In genomic region chr4:85273452-85273851, GRCm38 (mm10) we compare ENCODE assay signal across 20 mouse cellular contexts.
A peak's percentile ranks its signal among the peaks of the same experiment; 100 is the strongest.
DNase-seq lines count a peak whose midpoint lies in the region; ATAC-seq and TF ChIP-seq lines count a peak whose summit lies in the region.
"Had no signal": no experiment of that assay in that cellular context is flagged by ENCODE, and none has a peak within 500 bp of the region (broad histone marks: within the 10 kb centered on the region; RNA-seq: fewer than 3 reads in every experiment).

No protein-coding gene starts in this region.

- peak overlapping the region; percentile 66; the same call in 1 of the 2 replicates for H3K27ac ChIP-seq in cerebellum, adult 2 months (ENCODE audit: insufficient read depth, low read length)
- no peak overlapping the region for H3K27ac ChIP-seq in kidney, postnatal 0 days
- H3K27ac ChIP-seq in neural tube, embryonic 12.5 days = no peak overlapping the region
- H3K27ac ChIP-seq: embryonic facial prominence, embryonic 10.5 days; heart, embryonic 13.5 days; liver, embryonic 14.5 days; midbrain, embryonic 15.5 days had no signal

- 15% methylated on average over 3 of the region's 3 CpGs for WGBS in cerebellum, adult 2 months
- WGBS in kidney, postnatal 0 days = 81% methylated on average over 3 of the region's 3 CpGs
- WGBS in neural tube, embryonic 12.5 days = 77% methylated on average over 3 of the region's 3 CpGs

- peak; percentile 61; the same call in 1 of the 2 replicates for TF ChIP-seq CTCF in cerebellum, adult 2 months (IDR thresholded peaks at IDR 0.05; ENCODE audit: borderline replicate concordance, insufficient read depth, low read depth, low read length)
- peak; percentile 44; the same call in 1 of the 2 replicates for TF ChIP-seq CTCF in kidney, postnatal 0 days (IDR thresholded peaks at IDR 0.05; ENCODE audit: low read depth)

- DNase-seq in cerebellum, adult 2 months = peak in 1 of 2 experiments; percentile 38
- no peak for DNase-seq in cerebellum, adult 11-12 months
- no peak for DNase-seq in kidney, postnatal 0 days (ENCODE audit: low spot score)
- DNase-seq in kidney, postnatal 36 days = no peak
- no peak for DNase-seq in neural tube, embryonic 10.5 days (ENCODE audit: extremely low spot score, low spot score)
- DNase-seq: adrenal gland, adult 2 months; B cell, adult 2 months; gastrocnemius, postnatal 14 days; heart, adult 18-20 months; kidney, adult 8-10 months; kidney, postnatal 25 days; layer of hippocampus, adult 9-11 months; thymus, adult 18-20 months had no signal

- no peak overlapping the region for H3K4me3 ChIP-seq in cerebellum, adult 2 months (replicated peaks; ENCODE audit: insufficient read depth, low read depth, low read length)
- H3K4me3 ChIP-seq in kidney, postnatal 0 days (replicated peaks; ENCODE audit: low read depth, low read length) = no peak overlapping the region
- H3K4me3 ChIP-seq in neural tube, embryonic 12.5 days = no peak overlapping the region
- H3K4me3 ChIP-seq: embryonic facial prominence, embryonic 10.5 days; heart, embryonic 13.5 days; midbrain, embryonic 15.5 days had no signal

- no peaks in the 10 kb centered on the region for H3K9me3 ChIP-seq in kidney, postnatal 0 days (replicated peaks; ENCODE audit: low read length)
- no peaks in the 10 kb centered on the region for H3K9me3 ChIP-seq in neural tube, embryonic 12.5 days
- H3K9me3 ChIP-seq: embryonic facial prominence, embryonic 10.5 days; heart, embryonic 13.5 days; midbrain, embryonic 15.5 days had no signal

- peaks cover 32% of the 10 kb centered on the region for H3K4me1 ChIP-seq in cerebellum, adult 2 months (ENCODE audit: control insufficient read depth, insufficient read depth, low read length)
- H3K4me1 ChIP-seq in kidney, postnatal 0 days (replicated peaks; ENCODE audit: insufficient read depth, low read length) = no peaks in the 10 kb centered on the region
- 0 out of 2 replicates have a peak, but pooled peaks cover 4% of the 10 kb centered on the region for H3K4me1 ChIP-seq in neural tube, embryonic 12.5 days
- H3K4me1 ChIP-seq: heart, embryonic 13.5 days had no signal

- no peaks in the 10 kb centered on the region for H3K36me3 ChIP-seq in kidney, postnatal 0 days (ENCODE audit: insufficient read depth, low read length)
- H3K36me3 ChIP-seq in neural tube, embryonic 12.5 days = no peaks in the 10 kb centered on the region
- H3K36me3 ChIP-seq: embryonic facial prominence, embryonic 10.5 days; heart, embryonic 13.5 days; midbrain, embryonic 15.5 days had no signal

- no peak for TF ChIP-seq POLR2A in cerebellum, adult 2 months (IDR thresholded peaks at IDR 0.05; ENCODE audit: borderline replicate concordance, insufficient read depth, low read length)

- no peak for ATAC-seq in kidney, postnatal 0 days (replicated peaks; ENCODE audit: low FRiP score, low read depth)
- ATAC-seq in neural tube, embryonic 12.5 days (ENCODE audit: low FRiP score, low read depth) = 0 out of 2 replicates have a peak, but pooled peaks have one; percentile 21
- ATAC-seq in activated CD4-positive, CD25-positive, alpha-beta regulatory T cell, adult 4 months = no peak
- ATAC-seq: lung, postnatal 0 days had no signal

- no peaks in the 10 kb centered on the region for H3K27me3 ChIP-seq in cerebellum, adult 2 months (ENCODE audit: control insufficient read depth, insufficient read depth, low read length)
- no peaks in the 10 kb centered on the region for H3K27me3 ChIP-seq in kidney, postnatal 0 days (ENCODE audit: insufficient read depth, low read length)
- H3K27me3 ChIP-seq in neural tube, embryonic 12.5 days (replicated peaks) = no peaks in the 10 kb centered on the region
- H3K27me3 ChIP-seq: heart, embryonic 13.5 days; midbrain, embryonic 15.5 days had no signal

- no peak overlapping the region for H3K4me2 ChIP-seq in kidney, postnatal 0 days (ENCODE audit: low read length)
- no peak overlapping the region for H3K4me2 ChIP-seq in neural tube, embryonic 12.5 days (replicated peaks)
- H3K4me2 ChIP-seq: heart, embryonic 13.5 days; midbrain, embryonic 15.5 days had no signal

- no peak overlapping the region for H3K9ac ChIP-seq in kidney, postnatal 0 days (ENCODE audit: low read depth, low read length)
- H3K9ac ChIP-seq in neural tube, embryonic 12.5 days = no peak overlapping the region
- H3K9ac ChIP-seq: heart, embryonic 13.5 days; liver, embryonic 14.5 days; midbrain, embryonic 15.5 days had no signal
